16 mouse cellular contexts compared by ENCODE assay signal in genomic region chr7:55991858-55992257, GRCm38 (mm10).
"Had no signal": no experiment of that assay in that cellular context is flagged by ENCODE, and none has a peak within 500 bp of the region (broad histone marks: within the 10 kb centered on the region; RNA-seq: fewer than 3 reads in every experiment).

No protein-coding gene starts in this region.

- H3K27me3 ChIP-seq: neural tube, embryonic 13.5 days; neural tube, embryonic 15.5 days; stomach, embryonic 15.5 days had no signal

- H3K9ac ChIP-seq: neural tube, embryonic 13.5 days; neural tube, embryonic 15.5 days; stomach, embryonic 15.5 days had no signal

- H3K36me3 ChIP-seq: neural tube, embryonic 15.5 days; stomach, embryonic 15.5 days had no signal

- H3K27ac ChIP-seq: neural tube, embryonic 13.5 days; neural tube, embryonic 15.5 days; stomach, embryonic 15.5 days; stomach, postnatal 0 days had no signal

- DNase-seq: retina, postnatal 1 day; right cerebral cortex, adult 18-20 months; right cerebral cortex, postnatal 14 days; right cerebral cortex, postnatal 25 days; right cerebral cortex, postnatal 4 days; spleen, adult 18-20 months; thymus, adult 18-20 months; thymus, adult 2 months; thymus, postnatal 14 days; thymus, postnatal 25 days; thymus, postnatal 36 days; thymus, postnatal 4 days had no signal

- H3K4me1 ChIP-seq: neural tube, embryonic 13.5 days; stomach, embryonic 15.5 days had no signal

- H3K4me3 ChIP-seq: neural tube, embryonic 13.5 days; neural tube, embryonic 15.5 days; stomach, embryonic 15.5 days had no signal
